Mouse (Mus musculus): ENCODE measurements around the gene Gm17482.
A peak's percentile ranks its signal among the peaks of the same experiment; 100 is the strongest.
"Not testable (repeated sequence)": the region's sequence is repeated elsewhere in the genome, so short reads cannot be mapped to it uniquely, and the experiment has no call there.

Gene Gm17482

DNA sequence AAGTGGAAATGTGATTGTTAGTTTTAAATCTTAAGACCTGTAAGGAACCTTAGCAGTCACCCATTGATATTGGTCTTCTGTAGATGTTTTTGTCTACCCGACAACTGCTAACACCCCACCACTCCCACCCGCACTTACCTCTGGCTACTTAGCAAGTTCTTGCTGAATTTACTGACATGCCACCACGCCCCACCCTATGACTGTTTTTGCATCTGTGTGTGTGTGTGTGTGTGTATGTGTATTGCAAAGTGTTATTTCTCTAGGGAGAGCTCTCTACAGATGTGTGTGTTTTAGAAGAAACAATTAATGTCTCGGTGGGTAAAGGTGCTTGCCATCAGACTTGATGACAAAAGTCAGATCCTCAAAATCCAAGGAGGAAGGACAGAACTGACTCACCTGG lies at the start of gene Gm17482:
TSS of gene Gm17482 (plus strand) at position 301 of the 400 bp plus-strand sequence.
- DNase-seq: no peak

DNA sequence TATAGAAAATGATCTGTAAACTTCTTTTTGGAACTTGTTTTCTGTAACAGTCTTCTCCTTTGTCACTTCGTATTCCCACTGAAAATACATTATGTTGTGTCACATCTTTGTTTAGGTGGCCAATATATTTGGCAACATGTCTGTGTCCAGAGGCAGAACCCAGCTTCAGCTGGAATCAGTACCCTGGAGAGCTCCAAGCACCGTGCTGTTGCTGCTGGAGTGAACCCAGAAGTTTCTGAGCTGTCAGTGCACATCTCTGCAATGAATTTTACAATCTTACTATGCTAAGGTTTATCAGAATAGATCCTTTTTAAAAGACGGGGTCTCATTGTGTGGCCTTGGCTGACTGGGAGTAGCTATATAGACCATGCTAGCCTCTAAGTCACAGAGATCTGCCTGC lies 48.3 kb upstream of the Gm17482 start:
- peak; percentile 22 for DNase-seq

- DNase-seq: no peak
These were observed 46.0 kb upstream of the Gm17482 start for GRCm38 (mm10) chr6:115181094-115181493.

- no peak for DNase-seq
These were observed 36.0 kb upstream of the Gm17482 start for GRCm38 (mm10) chr6:115191111-115191510.

DNA sequence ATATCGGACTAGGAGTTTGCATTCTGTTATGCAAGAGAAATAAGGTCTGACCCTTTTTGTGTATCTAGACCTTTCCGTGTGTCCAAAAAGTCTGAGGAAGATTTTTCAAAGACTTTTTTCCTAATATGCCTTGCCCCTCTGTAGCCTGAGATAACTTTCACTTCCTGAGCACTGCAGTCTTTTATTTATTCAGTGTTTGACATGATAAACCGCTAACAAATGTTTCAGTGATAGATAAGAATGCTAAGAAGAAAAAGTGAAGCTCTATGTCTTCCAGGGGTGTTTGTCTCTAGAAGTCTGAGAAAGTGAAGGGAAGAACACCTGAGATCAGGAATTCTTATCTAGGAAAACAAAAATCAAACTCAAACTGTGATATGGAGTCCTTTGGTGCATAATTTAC lies 26.4 kb upstream of the Gm17482 start:
- DNase-seq: no peak

DNA sequence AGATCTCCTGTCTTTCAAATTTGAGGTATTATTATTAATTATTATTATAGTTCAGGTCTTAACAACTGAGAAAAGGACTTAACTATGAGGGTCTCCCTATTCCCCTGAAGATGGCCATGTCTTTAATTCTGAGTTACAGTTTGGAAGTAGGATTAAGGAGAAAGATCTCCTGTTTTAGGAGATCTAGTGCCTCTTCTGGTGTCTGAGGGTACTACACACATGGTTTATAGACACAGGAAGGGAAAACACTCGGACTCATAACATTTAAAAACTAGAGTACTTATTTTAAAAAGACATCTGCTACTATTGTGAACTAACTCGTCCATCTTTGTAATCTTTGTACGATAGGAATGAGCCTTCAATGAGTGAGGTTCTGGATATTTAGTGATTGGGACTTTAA lies 24.1 kb upstream of the Gm17482 start:
- DNase-seq: no peak

GRCm38 (mm10) chr6:115210187-115210586 lies 17.0 kb upstream of the Gm17482 start:
- no peak for DNase-seq

GRCm38 (mm10) chr6:115210820-115211219 lies 16.3 kb upstream of the Gm17482 start:
- no peak for DNase-seq

- no peak for DNase-seq
These were observed 14.8 kb upstream of the Gm17482 start for GRCm38 (mm10) chr6:115212132-115212903.

DNA sequence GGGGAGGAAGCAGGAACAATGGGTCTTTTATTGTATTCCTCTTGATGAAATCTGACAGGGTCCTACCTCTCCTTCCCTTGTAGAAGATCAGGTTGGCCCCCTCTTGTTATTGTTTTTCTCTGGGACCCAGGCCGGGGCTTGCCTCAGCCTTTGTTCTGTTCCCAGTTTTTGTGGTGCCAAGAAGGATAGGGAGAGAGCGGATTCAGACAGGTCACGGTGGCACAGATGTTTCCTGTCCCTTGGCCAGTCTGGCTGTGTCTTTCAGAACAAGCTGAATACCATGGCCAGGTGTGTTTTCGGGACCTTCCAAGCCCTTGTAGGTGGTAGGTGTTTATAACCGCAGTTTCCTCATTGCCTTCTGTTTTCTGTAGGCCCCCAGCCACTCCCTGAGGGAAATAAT lies 14.0 kb upstream of the Gm17482 start:
- DNase-seq: no peak

DNA sequence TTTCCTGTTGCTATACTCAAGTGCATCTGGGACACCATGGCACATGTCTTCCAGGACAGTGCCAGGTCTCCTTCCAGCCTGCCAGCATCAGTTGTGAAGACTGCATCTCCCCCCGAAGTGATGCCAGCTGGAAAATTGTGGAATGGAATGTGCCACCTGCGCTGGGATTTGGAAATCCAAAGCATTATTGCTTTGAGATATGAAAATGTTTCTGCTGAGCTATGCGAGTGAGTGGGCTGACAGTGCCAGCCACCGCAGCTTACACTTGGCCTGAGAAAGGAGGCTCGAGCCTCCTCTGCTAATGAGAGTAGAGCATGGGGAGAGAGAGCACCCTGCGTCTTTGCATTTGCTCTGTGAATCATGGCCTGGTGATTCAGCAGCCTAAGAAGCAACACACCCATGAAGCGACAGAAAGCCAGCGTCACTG lies 5.9 kb upstream of the Gm17482 start:
- DNase-seq: no peak

DNA sequence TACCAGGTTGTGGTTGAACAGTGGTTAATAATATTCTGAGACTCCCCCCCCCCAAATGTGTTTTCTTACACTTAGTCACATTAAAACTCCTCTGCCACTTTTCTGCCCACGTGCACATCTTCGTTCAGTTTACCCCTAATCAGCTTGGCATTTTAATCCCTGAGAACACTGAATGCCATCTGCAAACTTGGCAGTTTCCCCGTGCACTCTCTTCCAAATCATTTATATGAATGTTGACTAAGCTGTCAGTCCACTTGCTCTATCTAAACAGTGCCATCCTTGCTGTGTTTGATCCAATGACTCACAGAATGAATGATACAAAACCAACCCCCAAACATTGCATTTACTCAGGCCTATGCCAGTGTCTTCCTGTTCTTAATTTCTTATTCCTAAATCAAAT lies 1.6 kb upstream of the Gm17482 start:
- no peak for DNase-seq

GRCm38 (mm10) chr6:115227529-115227928 lies 386 bp downstream of the Gm17482 start:
- peak; percentile 69 for DNase-seq

- no peak for DNase-seq
These were observed 3.4 kb downstream of the Gm17482 start for GRCm38 (mm10) chr6:115230557-115230956.

DNA sequence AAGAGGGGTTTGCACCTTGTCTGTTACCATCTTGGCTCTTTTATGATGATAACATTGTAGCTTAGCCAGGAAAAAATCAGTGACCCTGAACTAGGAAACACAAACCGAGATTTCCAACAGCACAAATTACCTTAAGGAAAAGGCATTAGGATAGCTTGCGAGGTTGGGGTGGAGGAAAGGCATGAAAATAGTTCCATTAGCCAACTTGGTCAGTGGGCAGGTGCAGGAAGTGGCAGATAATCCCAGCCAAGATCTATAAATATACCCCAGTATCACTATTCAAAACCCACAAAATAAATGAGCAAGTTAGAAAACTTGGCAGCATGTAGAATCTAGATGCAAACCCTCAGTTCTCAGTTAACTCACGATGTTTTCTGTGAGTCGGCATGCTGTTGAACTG lies 4.7 kb downstream of the Gm17482 start:
- DNase-seq: no peak

DNA sequence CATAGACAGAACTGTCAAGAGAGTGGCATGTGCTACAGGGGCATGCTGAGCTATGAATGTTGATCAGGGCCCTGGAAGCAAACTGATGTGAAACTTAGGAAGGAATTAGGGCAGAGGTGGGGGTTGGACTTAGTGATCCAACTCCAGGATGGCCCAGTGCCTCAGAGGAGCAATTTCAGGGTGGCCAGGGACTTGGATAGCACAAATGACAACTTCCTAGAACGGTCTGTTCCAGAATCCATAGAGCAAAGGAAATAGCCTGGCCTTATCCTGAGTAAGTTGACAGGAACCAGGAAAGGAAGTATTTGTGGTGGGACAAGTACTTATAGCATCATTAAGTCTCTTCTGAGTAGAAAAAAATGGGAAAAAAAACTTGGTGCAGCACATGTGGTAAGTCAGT lies 5.4 kb downstream of the Gm17482 start:
- DNase-seq: no peak

GRCm38 (mm10) chr6:115238031-115239027 lies 11.2 kb downstream of the Gm17482 start:
- no peak for DNase-seq

DNA sequence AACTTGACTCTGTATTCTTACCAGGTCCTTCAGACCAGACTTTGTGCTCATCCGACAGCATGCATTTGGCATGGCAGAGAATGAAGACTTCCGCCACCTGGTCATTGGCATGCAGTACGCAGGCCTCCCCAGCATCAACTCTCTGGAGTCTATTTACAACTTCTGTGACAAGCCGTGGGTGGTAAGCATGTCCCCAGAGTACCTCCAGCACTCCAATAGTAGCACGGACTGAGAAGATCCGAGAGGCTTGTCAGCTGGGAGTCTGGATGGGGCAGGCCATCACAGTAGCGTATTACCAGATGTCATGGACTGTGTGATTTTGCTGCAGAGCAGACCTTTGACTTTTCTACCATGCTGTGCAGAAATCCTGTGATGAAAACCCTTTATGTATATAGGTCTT lies 12.2 kb downstream of the Gm17482 start:
- no peak for DNase-seq

GRCm38 (mm10) chr6:115240431-115240830 lies 13.3 kb downstream of the Gm17482 start:
- not testable (repeated sequence) for DNase-seq

- no peak for DNase-seq
These were observed 14.1 kb downstream of the Gm17482 start for GRCm38 (mm10) chr6:115241131-115241699.

DNA sequence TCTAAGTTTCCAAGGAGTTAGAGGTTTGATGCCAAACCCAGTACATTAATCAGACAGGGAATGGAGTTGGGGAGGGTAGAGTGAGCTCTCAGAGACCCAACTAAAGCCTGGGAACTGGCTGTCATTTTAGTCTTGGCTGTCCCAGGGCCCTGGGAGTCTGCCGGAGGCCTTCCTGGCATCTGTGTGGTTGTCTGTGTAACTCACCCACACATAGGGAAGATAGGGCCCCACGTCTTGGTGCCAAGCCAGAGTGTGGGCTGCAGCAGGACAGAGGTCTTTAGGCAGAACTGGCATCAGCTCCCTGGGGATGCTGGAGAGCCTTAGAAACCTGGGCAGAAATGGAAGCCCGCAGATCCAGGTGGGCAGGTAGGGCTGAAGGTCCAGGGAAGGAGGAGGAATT lies 14.8 kb downstream of the Gm17482 start:
- no peak for DNase-seq

DNA sequence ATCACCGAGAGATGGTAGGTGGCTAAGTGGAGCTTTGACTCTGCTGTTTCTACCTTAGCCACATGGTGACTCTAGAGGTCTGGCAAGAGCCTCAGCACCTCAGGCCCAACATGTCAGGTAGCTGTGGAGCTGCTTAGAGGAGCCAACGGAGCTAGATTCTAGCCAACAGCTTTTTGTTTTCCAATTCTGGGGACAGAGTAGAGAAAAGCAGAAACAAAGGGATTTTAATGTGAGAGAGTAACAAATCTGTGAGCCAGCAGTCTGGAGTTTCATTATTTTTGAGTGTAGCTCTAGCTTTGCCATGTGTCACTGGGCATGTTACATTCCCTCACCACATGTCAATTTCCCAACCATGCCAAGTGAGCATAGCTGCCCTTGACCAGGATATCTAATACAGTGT lies 17.1 kb downstream of the Gm17482 start:
- DNase-seq: no peak

DNA sequence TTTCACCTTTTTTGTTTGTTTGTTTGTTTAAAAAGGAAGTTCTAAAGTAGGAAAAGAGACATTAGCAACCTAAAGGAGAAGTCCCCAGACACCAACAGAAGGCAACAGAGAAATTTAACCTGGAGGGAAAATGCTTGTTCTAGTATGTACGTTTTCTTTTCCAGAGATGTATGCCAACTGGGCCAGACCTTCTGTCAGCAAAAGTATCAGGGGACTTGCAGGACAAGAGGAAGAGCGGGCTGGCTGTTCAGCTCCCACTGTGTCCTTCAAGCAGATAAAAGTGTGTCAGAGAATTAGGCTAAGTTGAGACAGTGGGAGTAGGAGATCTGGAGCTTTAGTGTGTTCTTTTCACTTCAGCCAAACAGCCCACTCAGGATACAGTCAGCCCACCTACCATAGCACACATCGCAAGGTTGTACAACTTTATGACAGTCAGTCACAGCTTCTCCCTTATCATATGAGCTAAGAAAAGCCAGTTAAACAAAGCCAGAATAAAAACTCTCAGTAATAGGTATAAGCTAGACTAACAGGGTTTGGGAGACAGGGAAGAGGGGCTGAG lies 18.4 kb downstream of the Gm17482 start:
- no peak for DNase-seq
